16 mouse cellular contexts compared by ENCODE assay signal in the genomic region with DNA sequence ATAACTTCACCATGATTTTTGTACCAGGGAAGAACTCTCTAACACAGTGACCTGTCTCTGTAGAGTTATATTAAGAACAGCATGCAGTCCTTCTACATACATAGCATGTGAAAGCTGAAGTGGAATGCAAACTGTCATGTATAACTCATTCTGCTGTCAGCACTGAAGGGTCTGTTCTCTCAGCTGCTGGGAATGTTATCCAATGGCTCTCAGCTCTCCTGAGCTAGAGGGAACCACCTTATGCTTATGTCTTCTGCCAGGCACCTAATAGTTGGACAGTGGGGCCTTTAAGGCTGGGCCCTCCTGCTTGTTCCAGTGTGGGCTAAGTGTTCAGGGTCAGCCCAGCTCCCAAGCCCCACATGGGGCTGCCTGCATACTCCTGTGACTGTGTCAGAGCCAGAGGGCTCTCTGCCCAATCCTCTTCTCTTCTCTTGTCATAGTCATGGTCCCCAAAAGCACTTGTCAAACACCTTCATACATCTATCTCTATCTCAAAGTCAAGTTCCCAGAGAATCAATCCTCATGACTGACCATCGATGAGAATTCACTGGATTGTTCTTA.
"Had no signal": no experiment of that assay in that cellular context is flagged by ENCODE, and none has a peak within 500 bp of the region (broad histone marks: within the 10 kb centered on the region; RNA-seq: fewer than 3 reads in every experiment).

No protein-coding gene starts in this region.

- H3K4me2 ChIP-seq: limb, embryonic 12.5 days; liver, embryonic 13.5 days; lung, embryonic 15.5 days; midbrain, embryonic 12.5 days; stomach, embryonic 15.5 days had no signal

- H3K36me3 ChIP-seq: limb, embryonic 12.5 days; liver, embryonic 13.5 days; lung, embryonic 15.5 days; midbrain, embryonic 12.5 days; stomach, embryonic 15.5 days had no signal

- H3K27me3 ChIP-seq: limb, embryonic 12.5 days; liver, embryonic 13.5 days; lung, embryonic 15.5 days; megakaryocyte, embryonic 14.5 days; midbrain, embryonic 12.5 days; stomach, embryonic 15.5 days had no signal

- H3K4me3 ChIP-seq: layer of hippocampus, adult 2 months; limb, embryonic 12.5 days; liver, embryonic 13.5 days; lung, embryonic 15.5 days; megakaryocyte, embryonic 14.5 days; midbrain, embryonic 12.5 days; stomach, embryonic 15.5 days had no signal

- H3K9ac ChIP-seq: limb, embryonic 12.5 days; liver, embryonic 13.5 days; liver, postnatal 0 days; lung, embryonic 15.5 days; midbrain, embryonic 12.5 days; stomach, embryonic 15.5 days had no signal

- DNase-seq: kidney, postnatal 4 days; liver; liver, embryonic 13.5 days; liver, postnatal 0 days; lung, postnatal 14 days; right cerebral cortex, postnatal 14 days; thymus, adult 2 months; thymus, postnatal 25 days had no signal

- H3K27ac ChIP-seq: layer of hippocampus, adult 2 months; limb, embryonic 12.5 days; liver, embryonic 13.5 days; lung, embryonic 15.5 days; macrophage; midbrain, embryonic 12.5 days; stomach, embryonic 15.5 days had no signal

- H3K4me1 ChIP-seq: liver, embryonic 13.5 days; lung, embryonic 15.5 days; megakaryocyte, embryonic 14.5 days; midbrain, embryonic 12.5 days; stomach, embryonic 15.5 days had no signal

- ATAC-seq: liver, postnatal 0 days; midbrain, embryonic 16.5 days had no signal

- H3K9me3 ChIP-seq: limb, embryonic 12.5 days; liver, embryonic 13.5 days; lung, embryonic 15.5 days; megakaryocyte, embryonic 14.5 days; midbrain, embryonic 12.5 days; stomach, embryonic 15.5 days had no signal
